Mouse (Mus musculus) intestine, postnatal 0 days (tissue): ENCODE results near the gene Tiam1. TPM values are rescaled to one million over a fixed set of nuclear protein-coding genes. Genes with fewer than 3 reads are reported as not detected.
A peak's percentile ranks its signal among the peaks of the same experiment; 100 is the strongest.

Experiments
- ATAC-seq: fragments of 200-750 bp; cut with Nextera tagmentation; 2 replicates; pipeline ENCODE4 v1.8.0; 2017; ENCODE audit warnings: mild to moderate bottlenecking, moderate TSS enrichment, moderate library complexity
- H3K27ac ChIP-seq: fragments of 300-500 bp; sonication (generic); 2 replicates; pipeline ENCODE4 v1.5.1; 2014; ENCODE audit warnings: mild to moderate bottlenecking, low read depth, low read length, moderate library complexity
- H3K27me3 ChIP-seq: fragments of 300-500 bp; sonication (generic); replicated peaks from 2 replicates; pipeline ENCODE4 v1.6.1; 2014; ENCODE audit warnings: low read length, mixed read lengths; ENCODE audit not compliant: control insufficient read depth, insufficient read depth
- H3K36me3 ChIP-seq: fragments of 300-500 bp; sonication (generic); 2 replicates; pipeline ENCODE4 v1.6.1; 2014; ENCODE audit warnings: mild to moderate bottlenecking, moderate library complexity; ENCODE audit not compliant: control insufficient read depth, insufficient read depth
- H3K4me1 ChIP-seq: fragments of 300-500 bp; sonication (generic); replicated peaks from 2 replicates; pipeline ENCODE4 v1.6.1; 2014; ENCODE audit warnings: antibody characterized with exemption, low read length, mixed read lengths; ENCODE audit not compliant: control insufficient read depth, insufficient read depth
- H3K4me2 ChIP-seq: fragments of 300-500 bp; sonication (generic); replicated peaks from 2 replicates; pipeline ENCODE4 v1.6.1; 2014; ENCODE audit warnings: low read depth, mild to moderate bottlenecking, moderate library complexity
- H3K4me3 ChIP-seq: fragments of 300-500 bp; sonication (generic); 2 replicates; pipeline ENCODE4 v1.5.1; 2014; ENCODE audit warnings: low read depth, low read length
- H3K9ac ChIP-seq: fragments of 300-500 bp; sonication (generic); 2 replicates; pipeline ENCODE4 v1.6.1; 2014; ENCODE audit warnings: mild to moderate bottlenecking, low read depth, low read length
- H3K9me3 ChIP-seq: fragments of 300-500 bp; sonication (generic); 2 replicates; pipeline ENCODE4 v1.6.1; 2016; ENCODE audit warnings: mixed run types; ENCODE audit not compliant: control insufficient read depth
- CTCF ChIP-seq: sonication (generic); IDR thresholded peaks from 2 replicates; pipeline ENCODE4 v1.5.1; 2016; ENCODE audit warnings: low read depth, mild to moderate bottlenecking, control low read depth, antibody characterized with exemption, moderate library complexity
- WGBS: fragments of 180-500 bp; shearing (Covaris S2); extraction: QIAGEN DNeasy Blood & Tissue Kit; methylation state at CpG from one replicate; pipeline ENCODE4 v1.1.7; 2014; 5-methylcytosine and 5-hydroxymethylcytosine counted together
- polyA plus RNA-seq: library from polyadenylated mRNA; unstranded; fragments of >200 nt; fragmentation: Nextera tagmentation; extraction: Ambion mirVana; gene quantifications from 2 replicates; pipeline ENCODE4 v1.2.1, GENCODE M21; 2015

Tiam1 gene
- polyA plus RNA-seq, 1 experiment from 2014 or later, result 3.3 TPM

DNA sequence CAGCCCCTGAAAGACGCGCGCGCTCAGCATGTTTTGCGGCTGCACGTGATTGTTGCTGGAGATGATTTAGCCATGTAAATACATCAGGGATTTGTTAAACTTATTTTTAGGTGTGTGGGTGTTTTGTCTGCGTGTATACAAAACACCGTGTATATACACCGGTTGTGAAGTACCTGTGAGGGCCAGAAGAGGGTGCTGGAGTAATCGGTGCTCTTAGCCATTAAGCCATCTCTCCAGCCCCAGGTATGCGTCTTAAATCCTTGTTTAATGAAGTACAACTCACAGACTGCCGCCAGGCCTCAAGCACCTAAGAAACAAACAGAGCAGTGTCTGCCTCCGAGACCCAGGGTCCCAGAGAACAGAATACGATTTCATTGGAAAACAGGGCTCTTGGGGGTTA is 113.2 kb downstream of the Tiam1 start:
- Histone ChIP-seq H3K4me3 (no peak overlapping the region), H3K27ac (no peak overlapping the region), H3K27me3 (no peaks in the 10 kb centered on the region), H3K36me3 (no peaks in the 10 kb centered on the region), H3K4me2 (no peak overlapping the region), H3K9ac (no peak overlapping the region), H3K4me1 (no peaks in the 10 kb centered on the region), H3K9me3 (no peaks in the 10 kb centered on the region)
- peak; percentile 24; the same call in 1 of the 2 replicates for TF ChIP-seq CTCF
- 93% methylated on average over 14 of the region's 14 CpGs for WGBS
- no peak for ATAC-seq

DNA sequence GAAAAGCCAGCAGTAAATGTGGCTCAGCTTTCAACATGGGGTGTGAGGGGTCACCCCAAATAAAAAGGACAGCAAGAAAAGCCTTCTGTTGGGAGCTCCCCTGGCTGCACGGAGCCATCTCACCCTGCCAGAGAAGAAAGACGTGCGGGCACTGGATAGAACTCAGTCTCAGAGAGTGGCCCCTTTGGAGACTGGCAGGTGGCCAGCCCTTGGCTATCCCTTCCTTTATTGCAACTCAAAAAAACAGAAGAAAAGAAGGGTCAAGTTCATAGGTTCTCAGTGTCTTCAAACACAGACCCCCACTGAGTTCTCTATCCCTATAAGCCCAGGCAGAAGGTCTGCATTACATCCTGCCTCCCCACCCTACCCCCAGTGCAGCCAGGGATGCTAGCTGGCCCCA is 115.7 kb downstream of the Tiam1 start:
- Histone ChIP-seq H3K4me1 (no peaks in the 10 kb centered on the region), H3K27me3 (no peaks in the 10 kb centered on the region)
- WGBS, result 81% methylated on average over 3 of the region's 3 CpGs

DNA sequence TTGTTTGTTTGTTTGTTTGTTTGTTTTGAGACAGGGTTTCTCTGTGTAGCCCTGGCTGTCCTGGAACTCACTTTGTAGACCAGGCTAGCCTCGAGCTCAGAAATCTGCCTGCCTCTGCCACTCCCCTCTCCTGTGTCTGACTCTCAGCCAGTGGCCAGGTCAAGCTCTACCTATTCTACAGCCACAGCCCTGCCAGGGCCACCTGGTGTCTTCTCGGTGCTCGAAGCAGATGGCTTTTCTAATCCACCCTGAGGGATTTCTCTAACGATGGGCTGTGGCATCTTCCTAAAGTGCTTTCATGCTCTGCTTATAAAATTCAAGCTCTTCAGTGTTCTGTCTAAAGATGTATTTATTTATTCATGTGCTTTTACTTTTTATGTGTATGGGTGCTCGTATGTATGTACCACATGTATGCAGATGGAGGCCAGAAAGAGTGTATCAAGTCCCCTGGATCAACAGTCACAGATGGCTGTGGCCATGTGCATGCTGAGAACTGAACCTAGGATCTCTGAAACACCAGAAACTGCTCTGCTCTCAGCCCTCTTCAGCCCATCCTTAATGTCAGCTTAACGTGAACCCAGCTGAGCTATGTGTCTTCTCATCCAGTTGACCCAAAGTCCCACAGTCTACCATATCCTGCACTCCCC is 117.9 kb downstream of the Tiam1 start:
- Histone ChIP-seq H3K27me3 (no peaks in the 10 kb centered on the region), H3K27ac (no peak overlapping the region), H3K4me2 (no peak overlapping the region), H3K4me1 (no peaks in the 10 kb centered on the region), H3K4me3 (no peak overlapping the region), H3K9ac (no peak overlapping the region), H3K36me3 (no peaks in the 10 kb centered on the region), H3K9me3 (no peaks in the 10 kb centered on the region)
- 85% methylated on average over 6 of the region's 6 CpGs for WGBS
- TF ChIP-seq CTCF, result no peak
- ATAC-seq, result no peak

More for the DNA sequence above, 115.7 kb downstream of the Tiam1 start:
- Histone ChIP-seq H3K27ac (no peak overlapping the region), H3K9me3 (no peaks in the 10 kb centered on the region), H3K4me3 (no peak overlapping the region), H3K36me3 (no peaks in the 10 kb centered on the region), H3K4me2 (no peak overlapping the region), H3K9ac (no peak overlapping the region)
- no peak for ATAC-seq
- TF ChIP-seq CTCF, result no peak

DNA sequence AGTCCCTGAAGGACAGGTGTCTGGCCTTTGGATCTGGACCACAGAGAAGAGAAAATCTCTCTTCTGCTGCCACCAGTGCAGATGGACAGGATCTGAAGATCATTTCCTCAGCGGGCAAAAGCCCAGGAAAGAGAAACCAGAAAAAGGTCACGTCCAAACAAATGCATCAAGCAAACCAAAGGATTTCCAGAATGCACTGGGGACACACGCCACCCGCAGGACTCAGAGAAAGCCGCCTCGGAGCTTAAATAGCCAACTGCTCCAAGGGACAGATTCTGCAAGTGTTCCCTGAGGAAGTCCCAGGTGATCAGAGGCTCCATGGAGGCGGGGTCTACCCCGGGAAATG is 119.9 kb downstream of the Tiam1 start:
- no peak for TF ChIP-seq CTCF
- 91% methylated on average over 8 of the region's 8 CpGs for WGBS
- no peak overlapping the region for H3K9ac ChIP-seq
- H3K4me1 ChIP-seq, result no peaks in the 10 kb centered on the region
- no peaks in the 10 kb centered on the region for H3K9me3 ChIP-seq
- H3K27ac ChIP-seq, result no peak overlapping the region
- no peak for ATAC-seq
- no peak overlapping the region for H3K4me3 ChIP-seq
- H3K4me2 ChIP-seq, result no peak overlapping the region
- H3K27me3 ChIP-seq, result no peaks in the 10 kb centered on the region
- H3K36me3 ChIP-seq, result no peaks in the 10 kb centered on the region

DNA sequence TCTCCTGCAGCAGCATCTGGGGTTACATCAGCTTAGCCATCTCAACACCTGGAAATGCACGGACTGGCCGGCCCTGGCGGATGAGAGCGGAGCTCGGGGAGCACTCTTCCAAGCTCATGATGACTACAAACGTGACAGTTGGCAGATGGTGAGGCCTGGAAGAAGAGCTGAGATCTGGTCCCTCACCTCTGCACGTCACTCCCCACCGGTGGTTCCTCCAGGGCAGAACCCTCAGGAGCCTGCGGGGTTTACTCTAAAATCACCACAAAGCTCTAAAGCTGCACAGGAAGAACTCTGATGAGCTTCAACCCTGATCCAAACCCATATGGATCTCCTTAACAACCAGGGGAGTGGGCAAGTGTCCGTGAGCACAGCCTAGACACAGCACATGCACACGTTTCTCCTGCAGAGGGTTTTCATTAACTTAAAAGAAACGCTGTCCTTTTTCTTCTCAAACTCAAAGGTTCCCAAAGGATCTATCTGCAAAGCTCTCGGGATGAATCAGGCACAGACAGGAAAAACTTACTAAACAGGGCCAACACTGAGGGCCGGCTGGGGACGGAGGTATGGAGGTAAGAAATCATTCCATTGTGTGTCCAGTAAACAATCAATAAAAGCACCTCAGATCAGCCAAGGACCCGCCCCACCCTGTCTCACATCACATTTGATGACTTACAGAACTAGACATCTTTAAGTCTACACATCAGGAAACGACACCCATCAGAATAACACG is 120.5 kb downstream of the Tiam1 start:
- Histone ChIP-seq H3K36me3 (no peaks in the 10 kb centered on the region), H3K4me3 (no peak overlapping the region), H3K9ac (no peak overlapping the region), H3K9me3 (no peaks in the 10 kb centered on the region), H3K27ac (no peak overlapping the region), H3K27me3 (no peaks in the 10 kb centered on the region), H3K4me2 (no peak overlapping the region), H3K4me1 (no peaks in the 10 kb centered on the region)
- no peak for TF ChIP-seq CTCF
- ATAC-seq, result no peak
- WGBS, result 73% methylated on average over 18 of the region's 18 CpGs

DNA sequence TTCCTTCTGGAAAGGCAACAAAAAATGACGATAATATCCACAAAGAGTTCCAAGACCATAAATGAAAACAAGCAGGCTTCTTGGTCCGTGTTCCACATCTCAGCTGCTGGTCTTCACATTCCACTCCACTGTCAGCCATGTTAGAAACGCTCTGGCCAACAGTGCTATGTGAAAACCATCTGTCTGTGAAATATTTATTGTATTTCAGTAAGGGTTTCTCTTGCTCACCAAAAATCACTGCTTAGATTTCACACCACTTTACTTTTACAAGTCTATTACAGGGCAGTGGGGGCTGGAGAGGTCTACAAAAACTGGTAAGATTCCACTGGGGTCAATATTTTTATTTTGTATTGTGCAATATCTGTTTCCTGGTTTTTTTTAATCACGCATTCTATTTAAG is 127.5 kb downstream of the Tiam1 start:
- H3K4me3 ChIP-seq, result no peak overlapping the region
- no peaks in the 10 kb centered on the region for H3K9me3 ChIP-seq
- H3K27me3 ChIP-seq, result no peaks in the 10 kb centered on the region
- TF ChIP-seq CTCF, result no peak
- no peaks in the 10 kb centered on the region for H3K36me3 ChIP-seq
- no peak overlapping the region for H3K27ac ChIP-seq
- no peak overlapping the region for H3K4me2 ChIP-seq
- no peaks in the 10 kb centered on the region for H3K4me1 ChIP-seq
- no peak for ATAC-seq
- 29% methylated on average over 4 of the region's 4 CpGs for WGBS
- no peak overlapping the region for H3K9ac ChIP-seq
